Mouse (Mus musculus) NIH3T3 (cell line): ENCODE measurements around the gene Yars.

Experiments
- DNase-seq: peaks from one replicate; pipeline ENCODE4 v3.0.0-alpha.2; 2012; ENCODE audit warnings: low read depth

Gene Yars

DNA sequence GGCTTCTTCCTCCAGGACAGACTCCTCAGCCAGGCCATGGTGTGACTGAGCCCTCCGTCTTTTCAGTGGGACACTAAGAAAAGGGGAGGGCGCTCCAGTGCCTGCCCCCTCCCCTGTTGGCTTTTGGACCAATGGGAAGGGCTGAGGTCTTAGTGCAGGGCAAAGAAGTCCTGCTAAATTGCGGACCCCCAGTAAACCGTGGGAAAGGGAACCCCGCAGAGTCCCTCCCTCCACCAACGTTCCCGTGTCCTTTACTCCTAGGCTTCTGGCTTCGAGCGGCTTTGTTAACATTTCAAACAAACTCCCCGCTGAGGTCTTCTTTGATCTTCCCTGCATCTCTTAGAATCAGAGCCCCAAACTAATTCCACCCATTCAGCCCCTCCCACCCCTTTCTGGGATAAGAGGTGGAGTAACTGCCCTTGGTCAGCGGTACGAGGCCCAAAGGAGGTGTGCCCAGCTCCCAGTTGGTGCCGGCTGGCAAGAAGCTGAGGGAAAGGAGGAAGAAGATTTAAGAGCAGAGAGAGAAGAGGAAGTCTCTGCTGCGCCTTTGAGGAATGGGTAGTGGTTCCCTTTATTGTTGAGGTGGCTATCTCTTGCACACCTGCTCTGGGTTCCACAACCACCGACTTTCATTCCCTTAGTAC lies 62.0 kb downstream of the Yars start:
- DNase-seq, result no peak

- DNase-seq, result no peak
Observed at GRCm38 (mm10) chr4:129252492-129252891, 62.9 kb downstream of the Yars start.

DNA sequence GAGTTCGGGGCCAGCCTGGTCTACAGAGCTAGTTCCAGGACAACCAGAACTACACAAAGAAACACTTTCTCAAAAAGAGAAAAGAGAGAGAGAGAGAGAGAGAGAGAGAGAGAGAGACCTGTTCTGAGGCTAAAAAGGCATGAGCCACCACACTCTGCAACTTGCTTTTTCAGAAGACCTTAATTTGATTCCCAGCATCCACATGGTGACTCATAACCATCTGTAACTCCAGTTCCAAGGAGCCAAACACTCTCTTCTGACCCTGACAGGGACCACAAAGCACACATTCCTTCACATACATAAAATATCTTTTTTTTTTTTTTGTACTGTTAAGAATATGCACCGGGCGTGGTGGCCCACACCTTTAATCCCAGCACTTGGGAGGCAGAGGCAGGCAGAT lies 65.0 kb downstream of the Yars start:
- no peak for DNase-seq

GRCm38 (mm10) chr4:129256450-129257380 lies 67.2 kb downstream of the Yars start:
- peak; percentile 50 for DNase-seq

GRCm38 (mm10) chr4:129259101-129259500 lies 69.5 kb downstream of the Yars start:
- DNase-seq, result peak; percentile 60

DNA sequence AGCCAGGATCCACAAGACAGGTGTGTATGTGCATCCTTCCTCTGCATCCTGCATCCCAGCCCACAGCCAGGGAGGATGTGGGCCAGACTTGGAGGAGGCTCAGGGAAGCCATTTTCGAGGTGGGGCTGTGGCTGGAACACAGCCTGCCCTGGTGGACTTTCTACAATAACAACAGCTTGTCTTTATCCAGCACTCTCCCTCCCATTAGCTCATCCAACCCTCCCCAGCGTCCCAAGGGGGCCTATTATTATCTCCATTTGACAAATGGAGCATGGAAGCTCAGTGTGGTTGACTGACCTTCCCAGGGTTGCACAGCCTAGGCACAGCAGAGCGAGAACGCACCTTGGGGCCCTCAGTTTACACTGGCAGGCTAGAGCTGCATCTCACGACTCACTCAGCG lies 71.1 kb downstream of the Yars start:
- peak; percentile 74 for DNase-seq

- DNase-seq, result peak; percentile 59
Observed at GRCm38 (mm10) chr4:129261196-129261595, 71.6 kb downstream of the Yars start, which contains the start of gene C77080. Gene C77080 (minus strand): TSS chr4:129261404.

- DNase-seq, result peak; percentile 88
Observed at GRCm38 (mm10) chr4:129263225-129264021, 73.9 kb downstream of the Yars start.

- DNase-seq, result no peak
Observed at GRCm38 (mm10) chr4:129266191-129266590, 76.6 kb downstream of the Yars start.

GRCm38 (mm10) chr4:129266821-129267220 lies 77.3 kb downstream of the Yars start:
- DNase-seq, result no peak

- DNase-seq, result peak; percentile 63
Observed at GRCm38 (mm10) chr4:129268698-129269097, 79.1 kb downstream of the Yars start.
